Mouse (Mus musculus): ENCODE measurements at regions not wholly inside any gene's neighbourhood (a gene's known extent, or its start where the extent isn't known, plus 50 kb on each side); places are given as distances from the start of the nearest gene placed in this dataset.

- ATAC-seq (ENCODE audit: extremely low read depth, insufficient number of reproducible peaks, low FRiP score, poor library complexity, severe bottlenecking): no peak
Measured at GRCm38 (mm10) chr2:94248948-94249347, 91.2 kb upstream of the Hsd17b12 start.

- no peak for ATAC-seq (ENCODE audit: extremely low read depth, insufficient number of reproducible peaks, low FRiP score, poor library complexity, severe bottlenecking)
Measured at GRCm38 (mm10) chr2:94246851-94247471, 89.2 kb upstream of the Hsd17b12 start.

- ATAC-seq (ENCODE audit: extremely low read depth, insufficient number of reproducible peaks, low FRiP score, poor library complexity, severe bottlenecking): no peak
Measured at GRCm38 (mm10) chr2:94246180-94246611, 88.4 kb upstream of the Hsd17b12 start.

GRCm38 (mm10) chr2:94245305-94245959 lies 87.7 kb upstream of the Hsd17b12 start:
- ATAC-seq (ENCODE audit: extremely low read depth, insufficient number of reproducible peaks, low FRiP score, poor library complexity, severe bottlenecking): no peak

- no peak for ATAC-seq (ENCODE audit: extremely low read depth, insufficient number of reproducible peaks, low FRiP score, poor library complexity, severe bottlenecking)
Measured at GRCm38 (mm10) chr2:94244140-94244539, 86.4 kb upstream of the Hsd17b12 start.

- no peak for ATAC-seq (ENCODE audit: extremely low read depth, insufficient number of reproducible peaks, low FRiP score, poor library complexity, severe bottlenecking)
Measured at GRCm38 (mm10) chr2:94243053-94243916, 85.5 kb upstream of the Hsd17b12 start.

- no peak for ATAC-seq (ENCODE audit: extremely low read depth, insufficient number of reproducible peaks, low FRiP score, poor library complexity, severe bottlenecking)
Measured at GRCm38 (mm10) chr2:94242406-94243052, 84.8 kb upstream of the Hsd17b12 start.

- no peak for ATAC-seq (ENCODE audit: extremely low read depth, insufficient number of reproducible peaks, low FRiP score, poor library complexity, severe bottlenecking)
Measured at GRCm38 (mm10) chr2:94242051-94242397, 84.3 kb upstream of the Hsd17b12 start.

GRCm38 (mm10) chr2:94241301-94242050 lies 83.7 kb upstream of the Hsd17b12 start:
- no peak for ATAC-seq (ENCODE audit: extremely low read depth, insufficient number of reproducible peaks, low FRiP score, poor library complexity, severe bottlenecking)

GRCm38 (mm10) chr2:94240411-94240810 lies 82.6 kb upstream of the Hsd17b12 start:
- ATAC-seq (ENCODE audit: extremely low read depth, insufficient number of reproducible peaks, low FRiP score, poor library complexity, severe bottlenecking): no peak

GRCm38 (mm10) chr2:94239573-94239972 lies 81.8 kb upstream of the Hsd17b12 start:
- ATAC-seq (ENCODE audit: extremely low read depth, insufficient number of reproducible peaks, low FRiP score, poor library complexity, severe bottlenecking): no peak

- ATAC-seq (ENCODE audit: extremely low read depth, insufficient number of reproducible peaks, low FRiP score, poor library complexity, severe bottlenecking): peak; percentile 58
Measured at GRCm38 (mm10) chr2:94236479-94236878, 78.7 kb upstream of the Hsd17b12 start.

GRCm38 (mm10) chr2:94233597-94233996 lies 75.8 kb upstream of the Hsd17b12 start:
- ATAC-seq (ENCODE audit: extremely low read depth, insufficient number of reproducible peaks, low FRiP score, poor library complexity, severe bottlenecking): 0 out of 2 replicates have a peak, but pooled peaks have one; percentile 58

- no peak for ATAC-seq (ENCODE audit: extremely low read depth, insufficient number of reproducible peaks, low FRiP score, poor library complexity, severe bottlenecking)
Measured at GRCm38 (mm10) chr2:94219421-94219820, 61.7 kb upstream of the Hsd17b12 start.

- ATAC-seq (ENCODE audit: extremely low read depth, insufficient number of reproducible peaks, low FRiP score, poor library complexity, severe bottlenecking): no peak
Measured at GRCm38 (mm10) chr2:94217481-94217880, 59.7 kb upstream of the Hsd17b12 start.

- no peak for ATAC-seq (ENCODE audit: extremely low read depth, insufficient number of reproducible peaks, low FRiP score, poor library complexity, severe bottlenecking)
Measured at GRCm38 (mm10) chr2:94215455-94215854, 57.7 kb upstream of the Hsd17b12 start.
